Mouse (Mus musculus): Measurements from ENCODE around the gene Btn2a2. TPM values are rescaled to one million over a fixed set of nuclear protein-coding genes. Genes with fewer than 3 reads are reported as not detected.
A peak's percentile ranks its signal among the peaks of the same experiment; 100 is the strongest.

Btn2a2 gene
- total and polyA plus RNA-seq, 3 experiments = 1.2 to 2.1 (median 1.3) TPM

DNA sequence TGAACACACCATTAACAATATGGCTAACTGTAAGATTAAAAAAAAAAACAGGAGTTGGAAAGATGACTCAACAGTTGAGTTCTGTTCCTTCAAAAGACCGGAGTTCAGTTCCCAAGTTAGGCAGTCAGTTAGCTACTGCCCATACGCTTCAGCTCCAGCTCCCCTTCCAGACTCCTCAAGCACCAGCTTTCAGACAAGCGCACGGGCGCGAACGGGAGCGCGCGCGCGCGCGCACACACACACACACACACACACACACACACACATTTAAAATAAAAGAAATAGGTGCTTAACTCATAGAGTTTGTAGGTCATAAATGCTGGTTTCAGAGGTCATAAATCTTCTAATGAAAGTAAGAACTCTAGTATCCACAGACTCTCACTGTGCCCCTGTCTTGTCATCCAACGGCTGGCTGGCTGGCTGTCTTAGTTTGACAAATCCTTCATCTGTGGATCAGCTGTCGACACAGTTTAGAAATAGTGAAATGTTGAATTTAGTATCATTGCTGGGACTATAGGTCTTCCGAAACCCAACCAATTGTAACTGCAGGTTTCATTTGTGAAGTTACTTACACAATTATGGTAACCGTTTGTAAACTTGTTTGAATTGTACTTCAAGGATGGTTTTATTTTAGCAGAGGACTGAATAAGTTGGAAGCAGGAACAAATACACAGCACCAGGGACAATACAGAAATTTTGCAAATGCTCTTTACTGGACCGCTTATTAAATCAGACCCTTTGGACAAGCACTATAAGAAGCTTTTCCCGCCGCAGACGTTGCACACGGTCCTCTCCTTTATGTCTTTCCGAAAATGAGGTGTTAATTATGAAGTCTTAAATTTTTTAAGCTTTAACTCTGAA, 39.2 kb downstream of the Btn2a2 start (continued):
- no peak for TF ChIP-seq PAX5 (IDR thresholded peaks at IDR 0.05; ENCODE audit: low read length)
- no peak for TF ChIP-seq MAZ (IDR thresholded peaks at IDR 0.05; ENCODE audit: low read depth, low read length)
- TF ChIP-seq RAD21 (IDR thresholded peaks at IDR 0.05; ENCODE audit: low read depth, low read length) = no peak
- no peak for TF ChIP-seq CTCF (conservative IDR thresholded peaks at IDR 0.05 in 1 of 2, IDR thresholded peaks at IDR 0.05 in 1 of 2; ENCODE audit: low read depth in 2 of 2, low read length in 2 of 2)
- TF ChIP-seq MYC (IDR thresholded peaks at IDR 0.05; ENCODE audit: low read depth, low read length) = no peak; the same call in 1 of the 2 replicates
- TF ChIP-seq USF2 (conservative IDR thresholded peaks at IDR 0.05; ENCODE audit: low read depth, low read length) = no peak

DNA sequence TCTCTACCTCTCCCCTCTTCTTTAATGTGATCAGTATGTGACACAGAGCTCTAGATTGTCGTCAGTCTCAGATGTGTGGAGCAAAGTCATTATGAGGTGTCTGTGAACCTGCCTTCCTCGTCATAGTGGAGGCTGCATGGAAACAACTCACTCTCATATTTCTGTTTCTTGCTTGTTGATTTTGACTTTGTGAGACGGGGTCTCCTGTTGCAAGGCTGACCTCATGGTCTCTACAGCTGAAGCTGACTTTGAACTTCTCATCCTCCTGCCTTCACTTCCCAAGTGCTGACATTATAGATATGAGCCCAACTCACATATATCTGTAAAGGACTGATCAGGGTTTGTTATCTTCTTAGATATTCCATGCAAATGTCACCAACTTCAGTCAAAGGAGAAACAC, 39.9 kb downstream of the Btn2a2 start:
- no peak for DNase-seq (ENCODE audit: extremely low read depth)
- Histone ChIP-seq H3K9ac (ENCODE audit: insufficient read depth, low read depth) (peak overlapping the region; percentile 48), H3K27ac (ENCODE audit: insufficient read depth, low read depth) (peak overlapping the region; percentile 32; the same call in 1 of the 2 replicates), H3K9me3 (replicated peaks; ENCODE audit: low read length) (no peaks in the 10 kb centered on the region), H3K36me3 (replicated peaks in 1 of 2; ENCODE audit: control insufficient read depth in 1 of 2, insufficient read depth in 1 of 2, low read length in 1 of 2) (no peaks in the 10 kb centered on the region), H3K4me3 (replicated peaks in 1 of 3; ENCODE audit: low read depth in 2 of 3, low read length in 2 of 3, poor library complexity in 1 of 3) (peak overlapping the region; percentile 58 to 65 (median 60)), H3K4me2 (ENCODE audit: insufficient read depth, low read depth, poor library complexity, severe bottlenecking) (peak overlapping the region; percentile 99), H3K79me2 (replicated peaks; ENCODE audit: control insufficient read depth, extremely low read depth, insufficient read depth, poor library complexity, severe bottlenecking) (no peaks in the 10 kb centered on the region), H3K4me1 (ENCODE audit: control insufficient read depth in 1 of 2, insufficient read depth in 2 of 2) (peaks cover 0 to 25% of the 10 kb centered on the region in 2 experiments; a peak in 2 of 4 replicates), H3K27me3 (replicated peaks) (peaks cover 7% of the 10 kb centered on the region)
- TF ChIP-seq NELFE (IDR thresholded peaks at IDR 0.05; ENCODE audit: low read depth, low read length) = peak; percentile 15; the same call in 1 of the 2 replicates
- TF ChIP-seq PAX5 (IDR thresholded peaks at IDR 0.05; ENCODE audit: low read length) = no peak
- dilution Hi-C loops (cut with MboI; ENCODE audit: extremely low pct_ligation_motif_present, extremely low pct_unique_long_range_greater_than_20kb, low sequenced_read_pairs) (no loop called here), in situ Hi-C loops (cut with MboI; ENCODE audit: low pct_ligation_motif_present, low pct_unique_long_range_greater_than_20kb, low sequenced_read_pairs) (loop anchor here (25.0 kb wide), 2 partner anchors 1511 to 1586 kb away; partner anchors contain the start of gene Zfp184)

DNA sequence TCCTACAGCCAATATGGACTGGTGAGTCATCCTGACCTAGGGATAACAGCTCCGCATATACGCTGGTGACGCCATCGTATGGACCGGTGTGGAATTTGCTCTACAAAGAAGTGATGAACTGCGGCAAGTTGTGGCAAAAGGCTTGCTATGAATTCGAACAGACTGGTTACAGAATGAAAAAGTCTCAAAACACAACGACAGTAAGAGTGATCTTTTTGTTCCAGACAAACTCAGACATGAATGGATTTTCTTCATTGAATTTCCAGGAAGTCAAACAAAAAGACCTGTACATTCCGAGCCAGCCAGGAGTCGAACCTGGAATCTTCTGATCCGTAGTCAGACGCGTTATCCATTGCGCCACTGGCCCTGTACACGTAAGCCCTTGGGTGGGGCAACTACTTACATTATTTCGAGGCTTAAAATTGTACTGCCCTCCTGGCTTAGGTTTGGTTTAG, 42.1 kb downstream of the Btn2a2 start:
- in situ Hi-C loops (cut with MboI; ENCODE audit: low pct_ligation_motif_present, low pct_unique_long_range_greater_than_20kb, low sequenced_read_pairs) (loop anchor here (25.0 kb wide), 2 partner anchors 1509 to 1584 kb away; partner anchors contain the start of gene Zfp184), dilution Hi-C loops (cut with MboI; ENCODE audit: extremely low pct_ligation_motif_present, extremely low pct_unique_long_range_greater_than_20kb, low sequenced_read_pairs) (no loop called here)
- H3K27ac ChIP-seq (ENCODE audit: insufficient read depth, low read depth) = peak overlapping the region; percentile 82
- no peaks in the 10 kb centered on the region for H3K9me3 ChIP-seq (replicated peaks; ENCODE audit: low read length)
- no peaks in the 10 kb centered on the region for H3K79me2 ChIP-seq (replicated peaks; ENCODE audit: control insufficient read depth, extremely low read depth, insufficient read depth, poor library complexity, severe bottlenecking)
- H3K9ac ChIP-seq (ENCODE audit: insufficient read depth, low read depth) = peak overlapping the region; percentile 90
- peak; percentile 82 for DNase-seq (ENCODE audit: extremely low read depth)
- peak overlapping the region; percentile 78 to 91 (median 80) for H3K4me3 ChIP-seq (replicated peaks in 1 of 3; ENCODE audit: low read depth in 2 of 3, low read length in 2 of 3, poor library complexity in 1 of 3)
- H3K4me2 ChIP-seq (ENCODE audit: insufficient read depth, low read depth, poor library complexity, severe bottlenecking) = peak overlapping the region; percentile 70
- H3K36me3 ChIP-seq (replicated peaks in 1 of 2; ENCODE audit: control insufficient read depth in 1 of 2, insufficient read depth in 1 of 2, low read length in 1 of 2) = no peaks in the 10 kb centered on the region
- H3K4me1 ChIP-seq (ENCODE audit: control insufficient read depth in 1 of 2, insufficient read depth in 2 of 2) = peaks cover 0 to 30% of the 10 kb centered on the region in 2 experiments; a peak in 2 of 4 replicates
- no peaks in the 10 kb centered on the region for H3K27me3 ChIP-seq (replicated peaks)
- TF ChIP-seq RCOR1 (conservative IDR thresholded peaks at IDR 0.05; ENCODE audit: low read depth, low read length) = no peak
- TF ChIP-seq MAFK (IDR thresholded peaks at IDR 0.05; ENCODE audit: insufficient replicate concordance, low read length) = peak; percentile 97
- TF ChIP-seq PAX5 (IDR thresholded peaks at IDR 0.05; ENCODE audit: low read length) = no peak
- TF ChIP-seq POLR2A (IDR thresholded peaks at IDR 0.05; ENCODE audit: low read depth, low read length) = no peak
- no peak for TF ChIP-seq USF1 (IDR thresholded peaks at IDR 0.05; ENCODE audit: low read depth, low read length)
- TF ChIP-seq ZC3H11A (IDR thresholded peaks at IDR 0.05; ENCODE audit: low read depth, low read length) = no peak
- no peak for TF ChIP-seq USF2 (conservative IDR thresholded peaks at IDR 0.05; ENCODE audit: low read depth, low read length)
- no peak for TF ChIP-seq BHLHE40 (IDR thresholded peaks at IDR 0.05; ENCODE audit: low read depth, low read length)
- TF ChIP-seq MAZ (IDR thresholded peaks at IDR 0.05; ENCODE audit: low read depth, low read length) = no peak
- no peak for TF ChIP-seq ETS1 (conservative IDR thresholded peaks at IDR 0.05; ENCODE audit: low read depth, low read length)
- TF ChIP-seq SMC3 (IDR thresholded peaks at IDR 0.05; ENCODE audit: low read depth, low read length) = no peak
- peak; percentile 69; the same call in 1 of the 2 replicates for TF ChIP-seq KAT2A (IDR thresholded peaks at IDR 0.05; ENCODE audit: insufficient replicate concordance, low read length)
- no peak for TF ChIP-seq JUN (IDR thresholded peaks at IDR 0.05; ENCODE audit: insufficient read depth, low read depth, low read length)
- TF ChIP-seq SIN3A (IDR thresholded peaks at IDR 0.05; ENCODE audit: low read length) = no peak
- 0 out of 2 replicates have a peak, but pooled peaks have one; percentile 2 for TF ChIP-seq MEF2A (IDR thresholded peaks at IDR 0.05; ENCODE audit: borderline replicate concordance, low read depth, low read length)
- TF ChIP-seq MYC (IDR thresholded peaks at IDR 0.05; ENCODE audit: low read depth, low read length) = no peak
- TF ChIP-seq NELFE (IDR thresholded peaks at IDR 0.05; ENCODE audit: low read depth, low read length) = no peak
- TF ChIP-seq MXI1 (IDR thresholded peaks at IDR 0.05; ENCODE audit: low read depth, low read length) = no peak
- no peak for TF ChIP-seq HCFC1 (IDR thresholded peaks at IDR 0.05; ENCODE audit: low read depth, low read length)
- peak in 1 of 2 experiments; percentile 29; a peak in 2 of 4 replicates for TF ChIP-seq CTCF (conservative IDR thresholded peaks at IDR 0.05 in 1 of 2, IDR thresholded peaks at IDR 0.05 in 1 of 2; ENCODE audit: low read depth in 2 of 2, low read length in 2 of 2)
- TF ChIP-seq ZKSCAN1 (IDR thresholded peaks at IDR 0.05; ENCODE audit: borderline replicate concordance, low read depth, low read length) = no peak
- no peak for TF ChIP-seq GABPA (IDR thresholded peaks at IDR 0.05; ENCODE audit: insufficient replicate concordance, low read depth, low read length)
- TF ChIP-seq RAD21 (IDR thresholded peaks at IDR 0.05; ENCODE audit: low read depth, low read length) = no peak
- TF ChIP-seq TCF12 (IDR thresholded peaks at IDR 0.05; ENCODE audit: low read depth, low read length) = no peak
- TF ChIP-seq E2F4 (IDR thresholded peaks at IDR 0.05; ENCODE audit: insufficient replicate concordance, low read depth, low read length) = 0 out of 2 replicates have a peak, but pooled peaks have one; percentile 65
